Mouse (Mus musculus): ENCODE measurements around the gene Cpvl.

The Cpvl gene

DNA sequence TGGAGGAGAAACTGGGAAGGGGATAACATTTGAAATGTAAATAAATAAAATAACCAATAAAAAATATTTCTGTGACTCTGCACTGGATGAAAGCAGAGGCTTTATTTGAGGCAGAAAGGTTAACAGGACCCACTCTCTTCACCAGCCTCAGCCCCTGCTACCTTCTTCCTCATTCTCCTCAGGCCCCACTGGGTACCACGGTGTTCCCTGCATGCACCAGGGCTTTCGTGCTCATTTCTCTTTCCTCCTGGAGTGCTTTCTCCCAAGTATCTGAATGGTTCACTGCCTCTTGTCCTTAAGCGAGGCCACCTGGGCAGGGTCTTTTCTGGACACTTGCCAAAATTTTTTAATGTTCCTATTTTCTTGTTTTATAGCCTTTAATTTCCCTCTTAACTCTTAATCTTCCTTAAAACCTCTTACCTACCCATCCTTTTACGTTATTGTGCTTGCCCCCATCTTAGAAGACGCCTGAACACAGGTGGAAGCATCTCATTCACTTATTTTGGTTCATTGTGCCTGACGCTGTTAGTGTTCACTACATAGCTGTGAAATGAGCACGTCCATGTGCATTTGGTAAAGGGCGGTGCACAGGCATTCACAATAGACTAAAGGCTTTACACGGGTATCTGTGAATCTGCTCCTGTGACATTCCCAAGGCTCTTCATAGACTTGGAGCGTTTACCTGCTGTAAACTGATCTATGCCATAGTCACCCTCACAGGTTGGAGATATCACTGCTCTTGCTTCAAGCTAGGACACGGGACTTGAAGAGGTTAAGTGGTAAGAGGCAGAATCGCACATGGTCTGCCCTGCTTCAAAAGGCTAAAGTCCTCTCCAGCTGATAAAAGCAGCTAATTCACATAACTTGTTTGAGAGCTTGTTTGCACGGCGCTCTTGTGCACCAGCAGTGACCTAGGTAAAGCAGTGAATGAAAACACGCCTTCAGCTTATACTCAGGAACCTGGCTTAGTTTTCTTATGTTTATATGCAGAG lies 41.0 kb downstream of the Cpvl start:
- no peak for DNase-seq (ENCODE audit: extremely low spot score)

DNA sequence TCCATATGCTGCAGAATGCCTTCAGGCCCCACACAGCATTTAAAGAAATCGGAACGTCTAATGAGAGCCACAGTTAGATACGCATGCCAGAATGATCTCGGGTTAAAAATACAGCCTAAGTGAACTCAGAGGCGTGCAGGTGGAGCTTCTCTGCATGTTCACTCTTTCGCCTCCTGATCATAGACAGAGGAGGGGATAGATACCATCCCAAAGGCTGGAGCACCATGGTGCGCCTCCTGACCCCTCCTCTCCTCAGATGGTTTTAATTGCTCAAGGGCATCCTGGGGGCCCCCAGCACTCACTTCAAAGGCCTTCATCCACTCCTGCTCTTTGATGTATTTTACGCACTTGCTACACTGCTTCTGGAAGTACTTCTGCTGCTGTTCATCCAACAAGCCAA lies 46.9 kb downstream of the Cpvl start:
- no peak for DNase-seq (ENCODE audit: extremely low spot score)

DNA sequence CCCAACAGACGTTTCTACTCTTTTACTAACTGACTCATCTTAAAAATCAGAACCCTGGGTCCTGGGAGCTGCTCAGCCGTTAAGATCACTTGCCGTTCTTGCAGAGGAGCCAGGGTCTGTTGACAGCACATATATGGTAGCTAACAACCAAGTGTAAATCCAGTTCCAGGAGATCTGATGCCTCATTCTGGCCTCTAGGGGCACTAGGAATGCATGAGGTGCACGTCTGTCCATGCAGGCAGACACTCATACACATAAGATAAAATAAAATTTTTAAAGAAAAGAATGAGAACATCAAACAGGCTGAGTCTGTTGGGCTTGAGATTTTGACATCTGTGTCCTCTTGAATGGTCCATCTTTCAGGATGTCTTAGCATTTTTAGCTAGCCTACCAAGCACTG lies 48.6 kb downstream of the Cpvl start:
- DNase-seq (ENCODE audit: extremely low spot score) = no peak

- DNase-seq (ENCODE audit: extremely low spot score) = no peak
Observed at GRCm38 (mm10) chr6:53926197-53926596, 52.3 kb downstream of the Cpvl start.

GRCm38 (mm10) chr6:53925192-53925591 lies 53.3 kb downstream of the Cpvl start:
- no peak for DNase-seq (ENCODE audit: extremely low spot score)

DNA sequence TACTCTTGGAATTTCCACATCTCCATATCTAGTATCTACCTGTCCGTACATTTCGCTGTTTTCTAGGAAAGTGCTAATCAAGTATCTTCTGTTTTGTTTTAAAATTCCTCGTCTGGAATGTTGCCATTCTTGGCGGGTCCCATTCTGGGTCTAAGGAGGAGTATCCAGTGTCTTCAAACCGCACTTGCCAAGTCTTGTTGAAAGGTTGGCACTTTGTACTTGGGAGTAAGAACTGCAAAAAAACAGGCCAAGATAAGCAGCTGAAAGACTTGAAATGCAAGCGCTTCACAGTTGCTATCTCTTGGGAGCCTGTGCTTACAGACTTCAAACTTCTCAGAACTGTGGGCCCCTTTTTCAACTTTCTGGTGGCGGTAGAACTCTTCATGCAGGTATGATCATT lies 58.4 kb downstream of the Cpvl start:
- no peak for DNase-seq (ENCODE audit: extremely low spot score)

DNA sequence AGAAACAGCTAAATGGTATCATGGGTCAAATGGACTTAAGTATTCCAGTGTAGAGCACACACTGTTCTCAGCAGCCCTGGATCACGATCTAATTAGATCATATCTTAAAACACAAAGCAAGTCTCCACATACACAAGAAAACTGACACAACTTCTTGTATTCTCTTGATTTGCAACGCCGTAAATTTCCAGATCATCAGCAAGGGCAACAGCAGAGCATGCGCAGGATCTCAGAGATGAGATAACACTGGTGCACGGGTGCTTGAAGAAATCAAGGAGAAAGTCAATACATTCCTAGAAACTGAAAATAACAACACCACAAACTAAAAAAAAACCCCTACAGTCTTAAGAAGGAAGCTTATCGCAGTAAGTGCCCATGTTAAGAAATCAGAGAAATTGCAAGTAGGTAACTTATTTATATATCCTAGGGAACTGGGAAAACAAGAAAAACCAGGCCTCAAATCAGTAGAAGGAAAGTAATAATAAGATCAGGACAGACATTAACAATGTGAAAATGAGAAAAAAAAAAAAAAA lies 61.4 kb downstream of the Cpvl start:
- DNase-seq (ENCODE audit: extremely low spot score) = no peak

DNA sequence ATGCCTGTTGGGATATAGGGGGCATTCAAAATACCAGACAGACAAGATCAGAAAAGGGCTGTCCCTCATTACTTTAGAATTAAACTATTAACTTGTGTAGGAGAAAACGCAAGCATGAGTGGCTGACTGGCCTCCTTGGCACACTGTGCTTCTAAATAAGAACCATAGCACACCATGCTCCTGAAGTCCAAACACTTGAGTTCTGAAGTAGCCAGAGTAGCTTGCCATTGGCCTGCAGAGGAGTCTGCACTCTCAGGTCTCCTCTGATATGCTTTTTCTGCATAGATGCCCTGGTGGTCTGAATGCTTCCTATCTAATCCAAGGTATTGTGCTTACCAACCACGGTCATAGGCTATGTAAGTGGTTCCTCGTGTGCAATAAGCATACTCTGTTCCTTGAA lies 63.1 kb downstream of the Cpvl start:
- DNase-seq (ENCODE audit: extremely low spot score) = no peak

- DNase-seq (ENCODE audit: extremely low spot score) = no peak
Observed at GRCm38 (mm10) chr6:53913151-53913550, 65.3 kb downstream of the Cpvl start.

GRCm38 (mm10) chr6:53912112-53912782 lies 66.2 kb downstream of the Cpvl start:
- DNase-seq (ENCODE audit: extremely low spot score) = no peak

- no peak for DNase-seq (ENCODE audit: extremely low spot score)
Observed at GRCm38 (mm10) chr6:53909986-53910385, 68.5 kb downstream of the Cpvl start.

- DNase-seq (ENCODE audit: extremely low spot score) = peak; percentile 40
Observed at GRCm38 (mm10) chr6:53909446-53909845, 69.0 kb downstream of the Cpvl start.

DNA sequence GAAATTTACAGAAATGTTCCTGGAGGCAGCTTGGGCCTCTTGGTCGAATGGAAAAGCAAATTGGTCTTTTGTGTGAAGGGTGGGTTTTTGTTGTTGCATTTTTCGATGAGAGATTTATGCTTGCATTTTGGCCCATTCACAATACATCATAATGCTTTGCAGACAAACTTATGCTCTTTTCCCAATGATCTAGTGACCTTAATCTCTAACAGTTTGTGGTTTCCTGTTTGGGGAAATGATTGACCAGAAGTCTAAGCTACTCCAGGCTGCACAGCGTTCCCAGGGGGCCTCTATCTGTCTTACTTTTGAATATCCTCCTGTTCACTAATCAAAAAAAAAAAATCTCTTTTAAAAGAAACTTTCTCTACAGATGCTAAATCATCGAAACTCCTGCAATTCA lies 71.6 kb downstream of the Cpvl start:
- no peak for DNase-seq (ENCODE audit: extremely low spot score)

- no peak for DNase-seq (ENCODE audit: extremely low spot score)
Observed at GRCm38 (mm10) chr6:53906051-53906462, 72.4 kb downstream of the Cpvl start.

GRCm38 (mm10) chr6:53905576-53905975 lies 72.9 kb downstream of the Cpvl start:
- DNase-seq (ENCODE audit: extremely low spot score) = no peak

DNA sequence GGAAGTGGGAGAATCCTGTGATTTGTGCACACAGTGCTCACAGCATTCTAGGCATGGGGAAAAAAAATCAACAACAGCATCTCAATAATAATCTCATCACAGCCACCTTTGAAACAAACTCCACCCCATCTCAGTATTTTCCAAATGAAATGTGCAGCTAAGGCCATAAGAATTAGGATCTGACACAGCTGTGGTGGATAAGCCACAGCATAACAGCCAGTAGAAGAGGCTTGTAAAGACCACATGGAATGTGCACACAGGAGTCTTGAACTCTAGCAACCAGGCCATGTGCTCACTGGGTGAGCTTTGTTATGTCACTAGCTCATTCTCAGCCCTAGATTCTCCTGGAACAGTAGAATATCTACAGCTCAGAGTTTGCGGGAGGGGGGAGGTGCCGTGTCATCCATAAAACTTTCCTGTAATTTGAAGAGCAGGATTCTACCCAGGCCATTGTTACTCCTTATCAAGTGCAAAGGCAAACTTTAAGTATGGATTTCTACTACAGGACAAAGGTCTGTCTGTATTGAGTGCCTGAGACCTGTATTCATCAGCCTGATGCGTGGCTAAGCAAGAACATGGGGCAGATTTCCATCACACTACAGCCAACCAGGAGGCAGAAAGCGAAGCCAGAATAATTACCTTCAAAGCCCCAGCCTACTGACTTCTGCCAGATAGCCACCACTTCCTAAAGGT lies 73.6 kb downstream of the Cpvl start:
- no peak for DNase-seq (ENCODE audit: extremely low spot score)

DNA sequence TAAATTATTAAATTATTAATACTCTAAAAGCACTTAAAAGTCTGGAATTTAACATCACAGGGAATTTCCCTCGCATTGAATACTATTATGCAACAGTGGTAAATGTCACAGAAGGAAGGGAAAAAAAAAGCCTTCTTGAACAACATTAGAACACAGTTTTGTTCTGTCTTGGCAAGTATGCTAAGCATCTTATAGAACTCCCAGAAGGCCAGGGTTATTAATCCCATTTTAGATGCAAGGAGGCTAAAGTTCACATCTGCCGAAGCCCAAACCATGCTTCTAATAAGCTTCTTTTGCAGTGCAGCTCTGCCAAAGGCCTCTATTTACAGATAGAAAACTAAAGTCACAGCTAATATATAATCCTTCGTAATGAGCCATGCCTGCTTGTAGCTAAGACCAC lies 74.3 kb downstream of the Cpvl start:
- no peak for DNase-seq (ENCODE audit: extremely low spot score)

- DNase-seq (ENCODE audit: extremely low spot score) = no peak
Observed at GRCm38 (mm10) chr6:53901741-53902140, 76.7 kb downstream of the Cpvl start.

DNA sequence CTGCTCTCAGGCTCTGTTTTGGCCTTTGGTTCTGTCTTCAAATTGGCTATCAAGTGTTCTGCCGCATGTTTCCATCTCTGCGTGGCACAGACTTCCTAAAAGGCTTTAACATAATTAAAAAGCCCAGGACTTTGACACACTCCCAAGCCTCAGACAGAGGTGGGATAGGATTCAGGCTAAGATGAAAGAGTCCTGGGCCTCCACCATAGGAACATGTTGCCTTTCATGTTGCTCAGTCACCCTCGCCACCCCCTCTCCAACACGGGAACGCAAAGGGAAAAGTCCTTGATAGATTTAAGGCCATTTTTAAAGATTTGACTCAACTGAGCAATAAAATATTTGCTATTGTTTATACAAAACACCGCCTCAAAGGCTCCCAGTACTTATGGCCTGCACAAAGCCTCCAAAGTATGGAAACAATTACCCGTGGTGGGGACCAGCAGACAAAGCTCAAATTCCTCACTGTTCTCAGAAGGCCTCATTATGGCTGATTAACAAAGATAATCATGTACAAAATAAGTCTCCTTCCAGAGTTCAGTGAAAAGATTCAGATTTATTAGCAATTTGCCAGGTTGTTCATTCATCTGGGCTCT lies 80.5 kb downstream of the Cpvl start:
- no peak for DNase-seq (ENCODE audit: extremely low spot score)

GRCm38 (mm10) chr6:53897126-53897525 lies 81.3 kb downstream of the Cpvl start:
- DNase-seq (ENCODE audit: extremely low spot score) = no peak

DNA sequence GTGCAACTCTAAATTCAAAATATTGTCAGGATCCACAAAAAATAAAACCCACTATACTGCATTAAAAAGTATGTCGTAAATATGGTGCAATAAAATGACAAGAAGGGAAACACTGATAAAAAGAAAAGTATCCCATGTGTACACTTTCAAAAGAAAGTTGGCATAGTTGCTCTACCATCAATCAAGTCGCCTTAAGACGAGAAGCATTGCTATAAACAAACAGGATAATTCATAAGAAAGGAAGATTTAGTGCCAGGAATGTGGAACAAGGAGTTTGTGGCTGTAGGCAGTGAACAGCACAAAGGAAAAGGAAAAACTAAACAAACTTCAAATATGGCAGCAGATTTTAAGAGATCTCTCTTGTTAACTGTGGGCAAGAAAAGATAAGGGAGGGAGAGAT lies 84.7 kb downstream of the Cpvl start:
- no peak for DNase-seq (ENCODE audit: extremely low spot score)

- no peak for DNase-seq (ENCODE audit: extremely low spot score)
Observed at GRCm38 (mm10) chr6:53891109-53891508, 87.4 kb downstream of the Cpvl start.
